Mouse (Mus musculus): Measurements from ENCODE around the gene Cebpg.

Gene Cebpg

GRCm38 (mm10) chr7:35025409-35026275, 30.7 kb downstream of the Cebpg start:
- 42% methylated on average over 5 of the region's 5 CpGs for WGBS

- 54% methylated on average over 1 of the region's 1 CpGs for WGBS
Measured at GRCm38 (mm10) chr7:35024426-35024825, 31.9 kb downstream of the Cebpg start.

- WGBS: 85% methylated on average over 4 of the region's 4 CpGs
Measured at GRCm38 (mm10) chr7:35023251-35023650, 33.1 kb downstream of the Cebpg start.

GRCm38 (mm10) chr7:35021365-35021764, 35.0 kb downstream of the Cebpg start:
- WGBS: 83% methylated on average over 10 of the region's 10 CpGs

GRCm38 (mm10) chr7:35015252-35015651, 41.1 kb downstream of the Cebpg start:
- WGBS: 91% methylated on average over 2 of the region's 2 CpGs

- 90% methylated on average over 9 of the region's 9 CpGs for WGBS
Measured at GRCm38 (mm10) chr7:35013228-35013627, 43.1 kb downstream of the Cebpg start.

GRCm38 (mm10) chr7:35006661-35007060, 49.7 kb downstream of the Cebpg start:
- WGBS: 81% methylated on average over 7 of the region's 7 CpGs

- WGBS: 68% methylated on average over 7 of the region's 7 CpGs
Measured at GRCm38 (mm10) chr7:35003171-35003737, 53.1 kb downstream of the Cebpg start.

- 47% methylated on average over 6 of the region's 6 CpGs for WGBS
Measured at GRCm38 (mm10) chr7:35000839-35001238, 55.5 kb downstream of the Cebpg start.

All from cerebral cortex, adult 2 months (tissue).